Mouse (Mus musculus): ENCODE data around the gene Ccdc172.

Ccdc172 gene

GRCm38 (mm10) chr19:58511818-58512217, at the start of gene Ccdc172:
Ccdc172 (plus strand) TSS chr19:58511993.
- DNase-seq (ENCODE audit: low spot score) = no peak

GRCm38 (mm10) chr19:58463755-58464154, 48.0 kb upstream of the Ccdc172 start:
- DNase-seq (ENCODE audit: low spot score) = no peak

- DNase-seq (ENCODE audit: low spot score) = no peak
These were observed 43.5 kb upstream of the Ccdc172 start for GRCm38 (mm10) chr19:58468331-58468730.

- DNase-seq (ENCODE audit: low spot score) = peak; percentile 74
These were observed 42.4 kb upstream of the Ccdc172 start for GRCm38 (mm10) chr19:58469421-58469820.

- DNase-seq (ENCODE audit: low spot score) = no peak
These were observed 37.5 kb upstream of the Ccdc172 start for GRCm38 (mm10) chr19:58474251-58474650.

GRCm38 (mm10) chr19:58482373-58482977, 29.3 kb upstream of the Ccdc172 start:
- no peak for DNase-seq (ENCODE audit: low spot score)

GRCm38 (mm10) chr19:58486686-58487085, 25.1 kb upstream of the Ccdc172 start:
- no peak for DNase-seq (ENCODE audit: low spot score)

- no peak for DNase-seq (ENCODE audit: low spot score)
These were observed 14.7 kb upstream of the Ccdc172 start for GRCm38 (mm10) chr19:58497106-58497505.

GRCm38 (mm10) chr19:58499420-58499966, 12.3 kb upstream of the Ccdc172 start:
- DNase-seq (ENCODE audit: low spot score) = no peak

GRCm38 (mm10) chr19:58500049-58500448, 11.7 kb upstream of the Ccdc172 start:
- peak; percentile 22 for DNase-seq (ENCODE audit: low spot score)

- DNase-seq (ENCODE audit: low spot score) = no peak
These were observed 9.9 kb downstream of the Ccdc172 start for GRCm38 (mm10) chr19:58521696-58522095.

GRCm38 (mm10) chr19:58523736-58524394, 12.1 kb downstream of the Ccdc172 start:
- no peak for DNase-seq (ENCODE audit: low spot score)

GRCm38 (mm10) chr19:58525457-58526239, 13.9 kb downstream of the Ccdc172 start:
- DNase-seq (ENCODE audit: low spot score) = no peak

GRCm38 (mm10) chr19:58533077-58533476, 21.3 kb downstream of the Ccdc172 start:
- no peak for DNase-seq (ENCODE audit: low spot score)

GRCm38 (mm10) chr19:58536691-58537090, 24.9 kb downstream of the Ccdc172 start:
- DNase-seq (ENCODE audit: low spot score) = no peak

- DNase-seq (ENCODE audit: low spot score) = no peak
These were observed 28.6 kb downstream of the Ccdc172 start for GRCm38 (mm10) chr19:58540396-58540795.

GRCm38 (mm10) chr19:58548367-58548766, 36.6 kb downstream of the Ccdc172 start:
- DNase-seq (ENCODE audit: low spot score) = no peak

- DNase-seq (ENCODE audit: low spot score) = no peak
These were observed 38.7 kb downstream of the Ccdc172 start for GRCm38 (mm10) chr19:58550489-58550888.

GRCm38 (mm10) chr19:58550916-58551315, 39.1 kb downstream of the Ccdc172 start:
- DNase-seq (ENCODE audit: low spot score) = no peak

GRCm38 (mm10) chr19:58554974-58555373, 43.2 kb downstream of the Ccdc172 start:
- no peak for DNase-seq (ENCODE audit: low spot score)

- DNase-seq (ENCODE audit: low spot score) = peak; percentile 69
These were observed 46.6 kb downstream of the Ccdc172 start for GRCm38 (mm10) chr19:58558352-58558751.

- no peak for DNase-seq (ENCODE audit: low spot score)
These were observed 50.6 kb downstream of the Ccdc172 start for GRCm38 (mm10) chr19:58562301-58562815.
